Mouse (Mus musculus): Measurements from ENCODE around the gene Casp4. TPM values are rescaled to one million over a fixed set of nuclear protein-coding genes. Genes with fewer than 3 reads are reported as not detected.

The Casp4 gene
- polyA plus RNA-seq (2014; fragmentation: Illumina TruSeq; extraction: RNeasy Lipid Tissue Mini Kit (QIAGEN cat#74804)), result 9.2 TPM

GRCm38 (mm10) chr9:5308561-5308960 lies at the start of gene Casp4:
Gene Casp4 (plus strand): TSS chr9:5308828.

GRCm38 (mm10) chr9:5298329-5299131 lies 10.1 kb upstream of the Casp4 start, which contains the start of gene Casp1:
Gene Casp1 (plus strand): TSS chr9:5298517.

GRCm38 (mm10) chr9:5345291-5345898 lies 36.8 kb downstream of the Casp4 start, which contains the start of gene Casp12:
Gene Casp12 (plus strand): TSS chr9:5345430.

Other genes with a start within 250 kb of the Casp4 start
- 16.9 TPM for gene Casp1, start 10.3 kb upstream of the Casp4 start, polyA plus RNA-seq (2014; fragmentation: Illumina TruSeq; extraction: RNeasy Lipid Tissue Mini Kit (QIAGEN cat#74804))
- 70.4 TPM for gene Casp12, start 36.6 kb downstream of the Casp4 start, polyA plus RNA-seq (2014; fragmentation: Illumina TruSeq; extraction: RNeasy Lipid Tissue Mini Kit (QIAGEN cat#74804))

All from ovary, adult 10 weeks (tissue).